Mouse (Mus musculus) heart, embryonic 16.5 days (tissue): ENCODE data around the gene Parvb. TPM values are rescaled to one million over a fixed set of nuclear protein-coding genes. Genes with fewer than 3 reads are reported as not detected.

Experiments used
- ATAC-seq: fragments of 200-750 bp; cut with Nextera tagmentation; replicated peaks from 2 replicates; pipeline ENCODE4 v1.8.0; 2017; ENCODE audit warnings: moderate number of reproducible peaks; ENCODE audit not compliant: insufficient read depth, low FRiP score; ENCODE audit errors: extremely low read depth
- H3K27ac ChIP-seq: fragments of 300-500 bp; sonication (generic); 2 replicates; pipeline ENCODE4 v1.5.1; 2014; ENCODE audit warnings: mild to moderate bottlenecking, low read length, control low read depth, moderate library complexity
- H3K27me3 ChIP-seq: fragments of 300-500 bp; sonication (generic); 2 replicates; pipeline ENCODE4 v1.6.1; 2014; ENCODE audit warnings: low read length, mixed read lengths; ENCODE audit not compliant: control insufficient read depth, insufficient read depth
- H3K36me3 ChIP-seq: fragments of 300-500 bp; sonication (generic); 2 replicates; pipeline ENCODE4 v1.6.1; 2014; ENCODE audit not compliant: control insufficient read depth, insufficient read depth
- H3K4me1 ChIP-seq: fragments of 300-500 bp; sonication (generic); 2 replicates; pipeline ENCODE4 v1.6.1; 2014; ENCODE audit warnings: low read length, mixed read lengths; ENCODE audit not compliant: control insufficient read depth, insufficient read depth
- H3K4me2 ChIP-seq: fragments of 300-500 bp; sonication (generic); 2 replicates; pipeline ENCODE4 v1.6.1; 2014; ENCODE audit warnings: low read depth, mild to moderate bottlenecking, control low read depth, low read length
- H3K4me3 ChIP-seq: fragments of 300-500 bp; sonication (generic); 2 replicates; pipeline ENCODE4 v1.5.1; 2014; ENCODE audit warnings: mild to moderate bottlenecking, control low read depth, low read length
- H3K9ac ChIP-seq: fragments of 300-500 bp; sonication (generic); 2 replicates; pipeline ENCODE4 v1.6.1; 2014; ENCODE audit warnings: low read length, control low read depth
- H3K9me3 ChIP-seq: fragments of 300-500 bp; sonication (generic); replicated peaks from 2 replicates; pipeline ENCODE4 v1.6.1; 2016; ENCODE audit warnings: low read length; ENCODE audit not compliant: control insufficient read depth
- WGBS: fragments of 180-500 bp; shearing (Covaris S2); extraction: QIAGEN DNeasy Blood & Tissue Kit; methylation state at CpG from one replicate; pipeline ENCODE4 v1.1.7; 2014; 5-methylcytosine and 5-hydroxymethylcytosine counted together
- polyA plus RNA-seq: library from polyadenylated mRNA; unstranded; fragments of >200 nt; fragmentation: Nextera tagmentation; extraction: Ambion mirVana; gene quantifications from 2 replicates; pipeline ENCODE4 v1.2.1, GENCODE M21; 2015

The Parvb gene
- polyA plus RNA-seq, 1 experiment from 2014 or later, result 15.5 TPM

GRCm38 (mm10) chr15:84207327-84207726 lies 24.5 kb upstream of the Parvb start:
- no peak overlapping the region for H3K9ac ChIP-seq

GRCm38 (mm10) chr15:84209517-84210412 lies 22.1 kb upstream of the Parvb start:
- peak; percentile 21; the same call in 1 of the 2 replicates for ATAC-seq
- no peaks in the 10 kb centered on the region for H3K9me3 ChIP-seq
- H3K4me3 ChIP-seq, result no peak overlapping the region
- 61% methylated on average over 11 of the region's 11 CpGs for WGBS
- H3K27me3 ChIP-seq, result no peaks in the 10 kb centered on the region
- peak overlapping the region; percentile 19; the same call in 1 of the 2 replicates for H3K9ac ChIP-seq
- peaks cover 14% of the 10 kb centered on the region for H3K4me1 ChIP-seq
- H3K4me2 ChIP-seq, result no peak overlapping the region
- peaks cover 47% of the 10 kb centered on the region for H3K36me3 ChIP-seq
- peak overlapping the region; percentile 70 for H3K27ac ChIP-seq

More at GRCm38 (mm10) chr15:84207327-84207726, 24.5 kb upstream of the Parvb start:
- Histone ChIP-seq H3K4me3 (no peak overlapping the region), H3K4me2 (no peak overlapping the region), H3K9me3 (no peaks in the 10 kb centered on the region), H3K27ac (no peak overlapping the region), H3K36me3 (peaks cover 66% of the 10 kb centered on the region), H3K27me3 (no peaks in the 10 kb centered on the region), H3K4me1 (peaks cover 1% of the 10 kb centered on the region)
- WGBS, result 91% methylated on average over 4 of the region's 4 CpGs
- no peak for ATAC-seq

GRCm38 (mm10) chr15:84210461-84210860 lies 21.4 kb upstream of the Parvb start:
- no peak for ATAC-seq
- no peak overlapping the region for H3K4me3 ChIP-seq
- H3K4me1 ChIP-seq, result peaks cover 17% of the 10 kb centered on the region
- peaks cover 46% of the 10 kb centered on the region for H3K36me3 ChIP-seq
- peak overlapping the region; percentile 58; the same call in 1 of the 2 replicates for H3K27ac ChIP-seq
- 87% methylated on average over 13 of the region's 13 CpGs for WGBS
- H3K4me2 ChIP-seq, result no peak overlapping the region
- no peak overlapping the region; the same call in 1 of the 2 replicates for H3K9ac ChIP-seq
- H3K9me3 ChIP-seq, result no peaks in the 10 kb centered on the region
- no peaks in the 10 kb centered on the region for H3K27me3 ChIP-seq

GRCm38 (mm10) chr15:84210941-84211340 lies 20.9 kb upstream of the Parvb start:
- H3K27ac ChIP-seq, result no peak overlapping the region
- WGBS, result 89% methylated on average over 13 of the region's 13 CpGs
- no peak overlapping the region for H3K4me3 ChIP-seq
- no peak for ATAC-seq
- no peaks in the 10 kb centered on the region for H3K27me3 ChIP-seq
- H3K9ac ChIP-seq, result no peak overlapping the region
- H3K36me3 ChIP-seq, result peaks cover 42% of the 10 kb centered on the region
- H3K4me1 ChIP-seq, result peaks cover 18% of the 10 kb centered on the region
- H3K4me2 ChIP-seq, result no peak overlapping the region
- no peaks in the 10 kb centered on the region for H3K9me3 ChIP-seq

GRCm38 (mm10) chr15:84211564-84211963 lies 20.3 kb upstream of the Parvb start:
- Histone ChIP-seq H3K4me1 (peaks cover 23% of the 10 kb centered on the region), H3K9ac (no peak overlapping the region), H3K36me3 (peaks cover 36% of the 10 kb centered on the region), H3K27me3 (no peaks in the 10 kb centered on the region), H3K4me3 (no peak overlapping the region), H3K27ac (no peak overlapping the region), H3K4me2 (no peak overlapping the region), H3K9me3 (no peaks in the 10 kb centered on the region)
- no peak for ATAC-seq
- 85% methylated on average over 4 of the region's 4 CpGs for WGBS

GRCm38 (mm10) chr15:84212031-84212755 lies 19.6 kb upstream of the Parvb start:
- peaks cover 29% of the 10 kb centered on the region for H3K36me3 ChIP-seq
- no peak overlapping the region for H3K4me2 ChIP-seq
- no peak overlapping the region for H3K4me3 ChIP-seq
- WGBS, result 46% methylated on average over 6 of the region's 6 CpGs
- H3K9me3 ChIP-seq, result no peaks in the 10 kb centered on the region
- H3K27ac ChIP-seq, result peak overlapping the region; percentile 60
- H3K4me1 ChIP-seq, result peaks cover 25% of the 10 kb centered on the region
- no peaks in the 10 kb centered on the region for H3K27me3 ChIP-seq
- no peak overlapping the region for H3K9ac ChIP-seq
- ATAC-seq, result peak; percentile 18; the same call in 1 of the 2 replicates

- peaks cover 25% of the 10 kb centered on the region for H3K4me1 ChIP-seq
Observed at GRCm38 (mm10) chr15:84212756-84213105, 19.1 kb upstream of the Parvb start.

GRCm38 (mm10) chr15:84213162-84213739 lies 18.6 kb upstream of the Parvb start:
- 57% methylated on average over 6 of the region's 6 CpGs for WGBS
- Histone ChIP-seq H3K4me2 (no peak overlapping the region), H3K9ac (peak overlapping the region; percentile 27; the same call in 1 of the 2 replicates), H3K36me3 (peaks cover 22% of the 10 kb centered on the region), H3K9me3 (no peaks in the 10 kb centered on the region), H3K27ac (no peak overlapping the region), H3K27me3 (no peaks in the 10 kb centered on the region), H3K4me3 (no peak overlapping the region), H3K4me1 (peaks cover 25% of the 10 kb centered on the region)
- ATAC-seq, result no peak

More at GRCm38 (mm10) chr15:84212756-84213105, 19.1 kb upstream of the Parvb start:
- Histone ChIP-seq H3K9me3 (no peaks in the 10 kb centered on the region), H3K36me3 (peaks cover 25% of the 10 kb centered on the region), H3K4me2 (no peak overlapping the region), H3K4me3 (no peak overlapping the region), H3K27ac (peak overlapping the region; percentile 60), H3K27me3 (no peaks in the 10 kb centered on the region), H3K9ac (no peak overlapping the region; the same call in 1 of the 2 replicates)
- ATAC-seq, result 0 out of 2 replicates have a peak, but pooled peaks have one; percentile 33
- 62% methylated on average over 2 of the region's 2 CpGs for WGBS
